Mouse (Mus musculus): ENCODE measurements around the gene Agtrap.
"Not testable (repeated sequence)": the region's sequence is repeated elsewhere in the genome, so short reads cannot be mapped to it uniquely, and the experiment has no call there.

Agtrap gene

DNA sequence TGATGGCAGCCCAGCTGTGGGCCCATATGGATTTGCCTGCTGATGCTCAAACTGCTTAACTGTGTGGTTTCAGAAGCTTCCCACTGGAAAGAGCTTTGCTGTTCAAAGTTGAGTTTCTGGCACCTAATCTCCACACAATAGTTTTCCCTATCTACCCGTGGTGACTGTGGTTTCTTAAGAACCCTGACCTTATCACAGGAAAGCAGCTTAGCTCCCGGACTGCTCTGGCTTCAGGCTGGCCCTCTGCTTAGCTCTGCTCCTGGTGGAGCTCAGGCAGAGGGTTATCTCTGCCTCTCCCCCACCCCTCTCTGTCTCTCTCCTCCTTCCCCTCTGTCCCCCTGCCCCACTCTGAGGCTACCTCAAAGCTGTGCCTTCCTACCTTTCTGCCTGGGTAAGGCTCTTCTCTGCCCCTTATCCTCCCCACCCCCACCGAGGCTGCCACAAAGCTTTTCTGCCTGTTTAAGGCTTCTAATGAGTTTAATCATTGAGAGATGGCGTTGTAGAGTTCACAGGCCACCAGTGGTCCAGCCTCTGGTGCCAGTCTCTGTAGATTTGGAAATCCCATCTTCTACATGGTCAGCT lies 41.3 kb downstream of the Agtrap start:
- DNase-seq (ENCODE audit: low read depth, low spot score), result no peak

DNA sequence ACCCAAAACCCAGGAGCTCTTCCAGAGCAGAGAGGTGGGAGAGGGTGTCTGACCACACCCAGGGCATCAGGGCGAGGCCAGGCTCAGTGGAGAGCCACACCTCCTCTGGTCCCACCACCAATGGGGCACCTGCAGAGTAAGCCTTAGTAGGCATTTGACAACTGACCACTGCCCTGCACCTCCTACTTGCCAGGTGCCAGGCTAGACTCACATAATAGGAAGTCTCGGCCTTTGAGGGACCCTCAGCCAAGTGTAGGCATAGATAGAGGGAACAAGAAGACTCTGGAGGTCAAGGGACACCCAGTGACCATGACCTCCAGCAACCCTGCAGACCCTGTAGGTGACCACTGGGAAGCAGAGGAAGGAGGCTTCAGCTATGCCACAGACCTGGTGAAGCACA lies 43.7 kb downstream of the Agtrap start:
- DNase-seq (ENCODE audit: low read depth, low spot score), result no peak

GRCm38 (mm10) chr4:148043327-148043726 lies 44.5 kb downstream of the Agtrap start:
- not testable (repeated sequence) for DNase-seq (ENCODE audit: low read depth, low spot score)

DNA sequence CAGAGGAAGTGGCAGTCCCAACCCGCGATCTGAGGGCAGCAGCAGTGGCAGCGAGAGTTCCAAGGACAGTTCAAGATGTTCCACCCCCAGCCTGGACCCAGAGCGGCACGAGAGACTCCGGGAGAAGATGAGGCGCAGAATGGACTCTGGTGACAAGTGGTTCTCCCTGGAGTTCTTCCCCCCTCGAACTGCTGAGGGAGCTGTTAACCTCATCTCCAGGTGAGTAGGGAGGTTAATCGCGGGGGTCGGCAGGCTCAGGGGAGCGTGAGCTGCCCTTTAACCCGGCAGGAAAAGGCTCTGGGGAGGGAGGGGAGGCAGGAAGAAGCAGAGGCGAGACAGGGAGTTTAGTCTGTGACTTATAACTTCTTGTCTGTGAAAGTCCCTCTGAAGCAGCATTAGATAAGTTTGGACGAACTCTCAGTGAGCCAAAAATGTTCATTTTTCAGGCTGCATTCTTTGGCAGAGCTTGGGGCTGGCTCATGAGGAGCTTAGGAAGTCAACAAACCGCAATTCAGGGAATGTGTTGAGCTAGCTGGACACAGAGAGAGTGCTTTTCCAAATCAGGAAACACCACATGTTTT lies 46.1 kb downstream of the Agtrap start:
- no peak for DNase-seq (ENCODE audit: low read depth, low spot score)

- DNase-seq (ENCODE audit: low read depth, low spot score), result peak; percentile 70
Measured at GRCm38 (mm10) chr4:148040933-148041610, 46.8 kb downstream of the Agtrap start.

GRCm38 (mm10) chr4:148040029-148040830 lies 47.6 kb downstream of the Agtrap start:
- no peak for DNase-seq (ENCODE audit: low read depth, low spot score)

DNA sequence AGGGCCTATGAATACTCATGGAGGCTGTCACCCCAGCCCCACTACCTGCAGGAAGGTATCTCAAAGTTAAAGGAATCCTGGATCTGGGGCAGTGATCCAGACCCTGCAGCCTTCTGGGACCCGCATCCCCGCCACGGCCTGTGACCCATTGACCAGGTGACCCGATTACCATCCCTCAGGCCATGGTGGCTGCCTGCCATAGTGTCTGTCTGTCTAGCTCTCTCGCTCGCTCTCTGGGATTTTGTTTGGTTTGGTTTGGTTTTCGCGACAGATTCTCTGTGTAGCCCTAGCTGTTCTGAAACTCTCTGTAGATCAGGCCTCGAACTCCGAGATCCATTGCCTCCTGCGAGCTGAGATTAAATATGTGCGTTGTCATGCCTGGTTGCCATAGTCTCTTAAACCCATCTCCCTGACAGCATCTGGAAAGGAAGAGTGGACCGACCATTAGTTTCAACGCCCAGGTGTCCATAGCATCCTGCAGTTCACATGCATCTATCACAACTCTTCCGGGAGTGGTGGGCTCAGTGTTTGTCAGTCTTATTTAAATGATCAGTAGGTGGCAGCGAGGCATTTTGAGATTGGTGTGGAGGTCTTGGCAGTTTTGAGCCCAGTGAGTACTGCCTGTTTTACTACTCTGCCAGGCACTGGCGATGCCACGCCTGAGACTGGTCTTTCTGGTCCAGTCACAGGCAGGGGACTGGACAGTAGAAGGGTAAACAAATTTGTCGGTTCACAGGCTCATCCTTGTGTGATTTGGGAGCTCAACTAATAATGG lies 48.4 kb downstream of the Agtrap start:
- no peak for DNase-seq (ENCODE audit: low read depth, low spot score)

DNA sequence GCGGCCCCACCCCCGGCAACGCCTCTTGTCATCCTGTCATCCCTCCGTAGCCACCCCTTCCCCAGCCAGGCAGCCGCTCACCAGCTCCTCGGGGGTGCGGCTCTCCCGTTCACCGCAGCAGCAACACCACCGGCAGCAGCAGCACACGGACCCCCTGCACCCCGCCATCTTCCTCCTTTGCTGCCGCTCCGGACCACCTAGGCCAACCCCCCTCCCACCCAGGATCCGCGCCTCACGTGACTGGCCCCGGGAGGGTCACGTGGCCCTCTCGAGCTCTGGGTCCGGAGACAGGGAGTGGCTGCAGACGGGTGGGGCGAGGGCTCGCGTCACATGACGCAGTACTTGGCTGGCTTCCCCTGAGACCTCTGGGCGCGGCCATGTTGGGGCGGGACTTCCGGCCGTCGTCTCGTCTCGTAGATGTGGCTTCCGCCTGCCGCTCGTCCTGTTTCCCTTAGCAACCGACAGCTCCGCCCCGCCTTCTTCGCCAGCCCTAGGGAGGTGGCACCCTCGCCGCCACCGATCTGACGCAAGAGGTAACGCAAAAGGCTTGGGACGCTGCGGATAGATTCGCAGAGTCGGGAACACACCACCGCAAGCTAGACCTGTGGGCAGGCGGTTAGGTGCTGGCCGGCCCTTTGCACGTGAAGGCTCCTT lies 49.1 kb downstream of the Agtrap start, which contains the start of the genes Clcn6 and Mthfr:
TSS of gene Clcn6 (minus strand) at position 222 of the 654 bp plus-strand sequence.
TSS of gene Mthfr (plus strand) at position 478 of the 654 bp plus-strand sequence.
- DNase-seq (ENCODE audit: low read depth, low spot score), result peak; percentile 99

DNA sequence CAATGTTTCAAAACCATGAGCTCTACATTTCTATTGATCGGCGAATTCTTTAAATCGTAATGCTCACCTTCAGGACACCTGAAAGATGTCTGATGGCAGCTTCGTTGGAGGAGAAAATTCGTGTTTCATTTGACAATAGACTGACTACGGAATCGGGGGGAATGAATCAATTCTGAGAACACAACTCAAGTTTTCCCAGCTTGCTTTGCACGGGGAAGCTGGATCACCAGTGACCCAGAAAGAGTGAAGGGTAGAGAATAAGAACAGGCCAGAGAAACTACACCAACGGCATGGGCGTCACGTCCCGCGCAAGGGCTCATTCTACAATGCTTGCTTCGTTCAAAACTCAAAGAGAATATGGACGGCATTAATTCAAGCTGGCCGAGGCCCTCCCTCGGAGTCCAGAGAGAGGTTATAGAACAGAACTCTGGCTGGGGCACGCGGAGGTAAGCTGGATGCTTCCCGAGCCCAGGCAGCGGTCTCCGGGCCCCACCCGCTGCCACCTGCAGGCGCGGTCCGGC lies 49.7 kb downstream of the Agtrap start:
- DNase-seq (ENCODE audit: low read depth, low spot score), result no peak

DNA sequence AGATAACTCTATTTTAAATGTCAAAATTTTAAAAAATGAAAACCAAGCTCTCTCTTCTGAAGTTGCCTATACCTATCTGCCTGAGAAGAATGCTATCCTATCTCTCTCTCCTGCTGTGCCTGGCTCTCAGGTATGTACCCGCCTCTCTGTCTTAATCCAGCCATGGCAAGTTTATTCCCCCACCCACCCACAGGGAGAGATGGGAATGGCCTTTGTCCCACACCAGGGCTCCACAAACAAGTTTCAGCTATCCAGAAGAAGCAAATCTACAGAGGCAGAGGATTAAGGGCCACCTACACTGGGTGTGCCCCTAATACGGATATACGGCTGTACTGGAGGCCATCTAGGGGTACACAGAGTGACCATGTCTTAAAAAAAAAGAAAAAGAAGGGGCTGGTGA lies 52.4 kb downstream of the Agtrap start:
- no peak for DNase-seq (ENCODE audit: low read depth, low spot score)

- no peak for DNase-seq (ENCODE audit: low read depth, low spot score)
Measured at GRCm38 (mm10) chr4:148033858-148034410, 53.9 kb downstream of the Agtrap start.

- DNase-seq (ENCODE audit: low read depth, low spot score), result no peak
Measured at GRCm38 (mm10) chr4:148030506-148030905, 57.3 kb downstream of the Agtrap start.

- DNase-seq (ENCODE audit: low read depth, low spot score), result no peak
Measured at GRCm38 (mm10) chr4:148029297-148029696, 58.5 kb downstream of the Agtrap start.

Measured in WW6 (cell line).